Mouse (Mus musculus) retina, postnatal 1 day (tissue): ENCODE results near the gene Olfr1342.

Experiments
- DNase-seq: peaks from one replicate; pipeline ENCODE4 v3.0.0-alpha.2; 2012

Gene Olfr1342

GRCm38 (mm10) chr4:118692412-118692973, at the start of gene Olfr1342:
Gene Olfr1342, minus strand, starts transcription at chr4:118692756.
- peak; percentile 27 for DNase-seq

GRCm38 (mm10) chr4:118741881-118742280, 49.3 kb upstream of the Olfr1342 start:
- DNase-seq, result no peak

- DNase-seq, result peak; percentile 13
Measured at GRCm38 (mm10) chr4:118740988-118741698, 48.6 kb upstream of the Olfr1342 start.

- DNase-seq, result no peak
Measured at GRCm38 (mm10) chr4:118739574-118739973, 47.0 kb upstream of the Olfr1342 start.

- DNase-seq, result no peak
Measured at GRCm38 (mm10) chr4:118731875-118732274, 39.3 kb upstream of the Olfr1342 start, which contains the start of gene Olfr1339. Gene Olfr1339, plus strand, starts transcription at chr4:118732175.

GRCm38 (mm10) chr4:118721742-118722483, 29.4 kb upstream of the Olfr1342 start:
- peak; percentile 41 for DNase-seq

GRCm38 (mm10) chr4:118719838-118720237, 27.3 kb upstream of the Olfr1342 start, which contains the start of gene Olfr1340:
Gene Olfr1340, plus strand, starts transcription at chr4:118720138.
- DNase-seq, result no peak

- DNase-seq, result no peak
Measured at GRCm38 (mm10) chr4:118711656-118712055, 19.1 kb upstream of the Olfr1342 start.

- no peak for DNase-seq
Measured at GRCm38 (mm10) chr4:118708086-118708485, 15.5 kb upstream of the Olfr1342 start.

GRCm38 (mm10) chr4:118703223-118703622, 10.7 kb upstream of the Olfr1342 start, which contains the start of gene Olfr1341:
Gene Olfr1341, plus strand, starts transcription at chr4:118703523.
- no peak for DNase-seq

- no peak for DNase-seq
Measured at GRCm38 (mm10) chr4:118693812-118694211, 1.3 kb upstream of the Olfr1342 start.

- no peak for DNase-seq
Measured at GRCm38 (mm10) chr4:118687086-118687485, 5.5 kb downstream of the Olfr1342 start.

- no peak for DNase-seq
Measured at GRCm38 (mm10) chr4:118658652-118659051, 33.9 kb downstream of the Olfr1342 start, which contains the start of gene Olfr62. Gene Olfr62, plus strand, starts transcription at chr4:118658952.

GRCm38 (mm10) chr4:118645234-118645633, 47.3 kb downstream of the Olfr1342 start:
- peak; percentile 68 for DNase-seq

- DNase-seq, result peak; percentile 36
Measured at GRCm38 (mm10) chr4:118642346-118643190, 50.0 kb downstream of the Olfr1342 start.
